Mouse (Mus musculus) embryo, embryonic 9.5 days (tissue): ENCODE measurements around the gene Tmem108.

Experiments
- DNase-seq: peaks from one replicate; pipeline ENCODE4 v3.0.0-alpha.2; 2017; ENCODE audit errors: extremely low spot score

Tmem108 gene

DNA sequence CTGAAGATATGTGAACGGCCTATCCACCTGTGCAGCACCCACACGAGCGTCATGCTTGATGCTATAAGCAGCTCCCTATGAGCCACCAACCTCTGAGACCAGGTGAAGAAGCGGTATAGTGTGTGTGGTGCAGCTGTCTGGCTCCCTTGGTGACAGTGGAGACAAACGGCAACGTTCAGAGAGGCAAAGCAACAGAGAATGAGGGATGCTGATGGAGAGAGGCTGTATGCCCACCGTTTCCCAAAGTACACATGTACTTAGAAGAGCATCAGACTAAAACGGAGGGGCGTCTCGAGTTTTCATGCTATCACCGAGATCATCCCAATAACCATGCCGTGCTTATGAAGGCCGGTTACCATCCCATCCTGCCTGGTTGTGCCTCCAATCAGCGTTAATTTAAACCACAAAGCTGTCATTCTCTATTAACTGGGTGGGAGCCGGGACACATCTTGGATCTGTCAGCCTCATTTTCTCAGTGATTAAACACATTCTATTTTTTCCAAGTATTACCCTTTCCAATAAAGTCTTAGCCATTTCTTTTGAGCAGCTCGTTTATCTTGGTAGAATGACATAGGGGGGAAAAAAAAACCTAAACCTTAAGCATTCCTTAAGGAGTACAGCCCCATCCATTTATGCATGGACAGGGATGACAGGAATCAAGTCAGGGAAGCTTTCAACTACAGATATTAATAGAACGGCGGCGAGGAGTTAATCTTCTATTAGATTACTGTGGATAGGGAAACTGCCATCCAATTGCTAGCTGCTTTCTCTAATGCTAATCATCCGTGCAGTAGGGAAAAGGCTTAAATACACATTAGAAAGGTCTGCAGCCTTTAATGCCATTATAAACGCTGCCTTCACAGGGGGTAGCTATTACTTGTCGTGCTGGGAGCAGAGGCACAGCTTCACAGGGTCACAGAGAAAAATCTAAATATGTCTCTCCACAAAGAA is 214.7 kb downstream of the Tmem108 start:
- no peak for DNase-seq

DNA sequence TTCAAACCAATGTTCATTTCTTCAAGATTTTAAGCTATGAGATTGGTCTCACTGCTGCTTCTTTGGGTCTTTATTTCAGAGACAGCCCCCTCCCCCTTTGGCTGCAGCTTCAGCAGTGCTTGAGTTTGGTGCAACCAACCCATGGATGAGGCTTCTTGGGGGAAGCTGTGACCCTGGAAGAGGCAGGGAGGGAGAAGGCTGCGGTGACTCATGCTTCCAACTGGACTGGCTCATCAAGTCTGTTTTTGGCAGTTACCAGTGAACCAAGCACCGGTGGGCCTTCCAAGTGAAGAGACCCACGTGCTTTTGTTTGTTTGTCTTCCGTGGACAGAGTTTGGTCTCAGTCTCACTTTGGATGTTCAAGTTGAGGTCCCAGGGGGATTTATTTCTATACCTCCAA is 215.9 kb downstream of the Tmem108 start:
- DNase-seq: no peak

DNA sequence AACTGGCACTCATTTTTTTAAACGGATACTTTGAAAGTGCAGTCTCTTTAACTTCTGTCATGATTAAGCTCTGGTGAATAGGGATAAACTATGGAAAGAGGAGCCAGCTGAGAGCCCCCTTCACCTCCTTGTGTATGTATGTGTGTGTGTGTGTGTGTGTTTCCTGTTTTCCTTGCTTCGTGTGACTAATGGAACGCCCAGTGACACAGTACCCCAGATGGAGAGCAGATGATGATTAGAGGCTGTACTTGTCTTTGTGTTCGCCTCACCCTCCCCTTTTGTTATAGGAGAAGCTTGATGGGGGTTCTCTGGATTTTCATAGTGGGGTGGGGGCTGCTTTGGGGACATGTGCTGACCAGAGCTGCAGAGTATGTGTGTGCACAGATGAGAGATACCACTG is 216.4 kb downstream of the Tmem108 start:
- peak; percentile 33 for DNase-seq

DNA sequence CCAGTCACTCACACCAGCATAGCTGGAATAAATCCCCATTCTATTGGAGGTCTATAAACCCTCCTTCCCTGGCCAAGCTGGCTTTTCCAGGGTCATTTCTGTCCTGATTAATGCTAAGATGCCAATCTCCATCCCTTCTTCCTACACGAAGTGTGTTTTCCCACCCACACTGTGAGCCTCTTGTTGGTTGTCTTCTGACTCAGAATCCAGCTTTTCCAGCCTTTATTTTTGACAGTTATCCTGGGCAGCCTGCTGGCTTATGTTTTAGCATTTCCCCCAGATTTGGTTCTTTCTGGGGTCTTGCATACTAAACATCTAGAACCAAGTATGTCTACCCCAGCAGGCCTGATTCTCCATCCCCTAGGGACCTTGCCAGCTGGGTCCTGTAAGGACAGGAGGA is 217.0 kb downstream of the Tmem108 start:
- DNase-seq: no peak

DNA sequence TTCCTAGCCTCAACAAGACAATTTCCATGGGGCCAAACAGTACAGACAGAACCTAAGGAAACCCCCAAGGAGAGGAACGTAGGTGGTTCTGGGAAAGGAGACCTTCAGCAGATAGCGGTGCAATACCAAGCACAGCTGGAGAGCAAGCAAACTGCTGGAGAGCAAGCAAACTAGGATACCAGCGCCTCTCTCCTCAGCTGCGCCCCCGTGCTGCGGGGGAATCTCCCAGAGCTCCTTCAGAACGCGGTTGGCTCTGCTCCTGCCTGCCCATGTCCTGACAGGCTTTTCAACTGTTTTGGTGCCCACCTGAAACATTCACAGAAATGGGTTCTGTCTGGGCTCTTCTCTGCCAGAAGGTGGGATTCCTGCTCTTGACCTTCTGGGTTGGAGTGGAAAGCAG is 221.1 kb downstream of the Tmem108 start:
- DNase-seq: no peak

DNA sequence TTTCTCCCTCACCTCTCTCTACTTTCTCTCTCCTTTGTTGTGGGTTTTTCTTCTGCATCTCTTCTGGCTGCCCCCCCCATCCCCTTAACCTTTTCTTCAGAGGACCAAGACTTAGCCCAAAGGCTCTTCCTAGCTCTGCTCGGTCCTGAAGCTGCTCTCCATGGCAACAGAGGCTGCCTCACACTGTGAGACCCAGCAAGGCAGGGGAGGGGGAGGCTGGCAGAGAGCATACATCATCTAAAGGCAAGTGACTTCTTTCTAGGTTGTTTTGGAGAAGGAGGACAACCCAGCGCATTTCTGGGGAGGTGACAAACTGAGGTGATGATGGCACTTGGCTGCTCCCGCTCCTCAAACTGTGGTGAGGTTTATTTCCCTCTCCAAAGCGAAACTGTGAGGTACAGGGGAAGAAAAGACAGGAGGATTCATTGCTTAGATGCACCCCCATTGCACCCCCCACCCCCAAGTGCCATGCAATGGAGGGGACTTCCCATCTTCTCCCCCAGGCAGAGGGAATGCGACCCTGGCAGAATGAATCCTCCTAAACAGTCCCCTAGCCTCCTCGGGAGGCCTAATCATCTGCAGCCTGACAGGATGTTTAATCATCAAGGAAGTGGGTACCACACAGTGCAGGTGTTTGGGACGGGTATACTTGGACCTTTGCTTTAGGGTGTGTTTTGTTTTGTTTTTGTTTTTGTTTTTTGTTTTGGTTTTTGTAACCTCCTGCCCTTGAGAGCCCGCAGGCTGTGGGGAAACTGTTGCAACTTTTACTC is 223.4 kb downstream of the Tmem108 start:
- no peak for DNase-seq

DNA sequence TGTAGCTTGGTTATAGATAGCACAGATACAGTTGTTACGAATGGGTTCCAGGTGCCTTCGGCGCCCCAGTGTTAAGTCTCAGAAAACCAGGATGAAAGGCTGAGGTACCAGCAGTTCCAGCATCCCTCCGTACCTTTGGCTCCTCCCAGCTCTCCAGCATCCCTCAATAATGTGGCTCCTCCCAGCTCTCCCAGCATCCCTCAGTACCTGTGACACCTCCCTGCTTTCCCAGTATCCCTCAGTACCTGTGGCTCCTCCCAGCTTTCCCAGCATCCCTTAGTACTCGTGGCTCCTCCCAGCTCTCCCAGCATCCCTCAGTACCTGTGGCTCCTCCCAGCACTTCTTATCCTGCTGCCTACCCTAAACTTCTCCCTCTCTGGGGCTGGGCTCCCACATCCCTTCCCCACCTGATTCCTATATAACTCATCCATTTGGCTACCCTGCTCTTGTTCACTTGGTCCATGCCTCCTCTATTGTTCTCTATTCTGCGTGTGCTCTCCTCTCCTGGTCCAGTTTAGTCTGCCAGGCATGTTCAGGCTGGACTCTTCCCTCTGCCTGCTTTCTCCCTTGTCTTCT is 225.5 kb downstream of the Tmem108 start:
- no peak for DNase-seq

DNA sequence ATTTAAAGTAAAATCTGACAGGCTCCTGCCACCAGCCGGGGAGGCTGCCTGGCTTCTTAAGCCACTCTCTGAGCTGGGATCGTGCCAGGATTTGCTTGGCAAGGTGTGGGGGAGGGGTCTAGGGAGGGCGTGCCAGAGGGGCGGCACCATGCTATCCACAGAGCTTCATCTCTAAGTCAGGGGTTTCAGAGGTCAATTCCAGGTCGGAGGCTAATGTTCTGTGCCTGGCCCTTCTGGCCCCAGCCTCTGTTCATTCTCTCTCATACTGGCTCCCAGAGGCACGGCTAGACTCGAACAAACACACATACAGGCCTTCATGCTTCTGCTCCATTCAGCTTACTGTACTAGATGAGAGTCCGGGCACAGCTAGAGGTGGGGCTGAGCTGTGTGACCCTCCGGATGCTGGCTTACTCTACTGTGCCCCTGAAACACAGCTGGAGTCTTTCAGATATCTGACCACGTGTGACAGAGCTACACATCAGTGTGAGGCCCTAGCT is 236.5 kb downstream of the Tmem108 start:
- peak; percentile 75 for DNase-seq

DNA sequence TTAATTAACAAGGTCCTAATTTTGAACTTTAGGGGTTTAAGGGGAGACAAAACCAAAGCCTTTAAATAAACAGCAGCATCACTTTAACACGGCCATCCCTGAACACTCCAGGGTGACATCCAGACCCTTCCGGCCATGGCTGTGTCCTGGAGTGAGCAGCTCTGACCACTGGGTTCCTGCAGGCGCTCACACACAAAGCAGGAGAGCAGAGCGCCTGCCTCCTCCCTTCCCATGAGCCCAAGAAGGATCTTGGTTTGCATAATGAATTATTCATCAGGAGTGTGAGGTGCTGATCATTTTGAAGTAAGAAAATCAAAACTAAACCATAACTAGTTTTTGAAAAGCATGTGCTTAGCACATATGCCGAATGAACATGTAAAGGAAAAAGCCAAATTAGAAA is 237.0 kb downstream of the Tmem108 start:
- peak; percentile 54 for DNase-seq

DNA sequence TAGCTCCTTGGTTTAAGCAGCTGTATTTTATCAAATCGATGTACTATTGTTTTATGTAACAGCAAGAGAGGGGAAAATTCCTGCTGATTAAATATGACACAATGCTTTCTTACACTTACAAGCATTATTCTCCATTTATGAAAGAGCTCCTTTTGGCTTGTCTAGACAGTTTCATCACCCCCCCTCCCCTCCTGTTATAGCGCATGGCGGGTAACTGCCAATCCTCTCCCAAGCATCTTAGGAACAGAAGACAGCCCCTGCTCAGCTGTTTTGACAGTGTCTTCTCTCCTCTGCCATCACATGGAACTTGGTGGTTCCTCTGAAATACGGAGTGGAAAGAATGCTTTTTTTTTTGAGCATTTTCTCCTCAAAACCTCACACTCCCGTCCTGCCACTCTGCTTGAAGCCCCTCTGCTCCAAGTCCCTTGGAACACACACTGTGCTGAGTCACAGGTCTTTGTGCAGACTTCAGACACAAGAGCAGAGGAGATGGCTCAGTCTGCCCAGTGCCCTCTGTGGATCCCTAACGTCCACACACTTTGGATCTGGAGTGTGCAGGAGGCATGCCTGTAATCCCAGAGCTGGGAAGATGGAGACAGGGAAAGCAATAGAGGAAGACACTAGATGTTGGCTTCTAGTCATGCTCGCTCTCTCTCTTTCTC is 237.8 kb downstream of the Tmem108 start:
- peak; percentile 13 for DNase-seq

DNA sequence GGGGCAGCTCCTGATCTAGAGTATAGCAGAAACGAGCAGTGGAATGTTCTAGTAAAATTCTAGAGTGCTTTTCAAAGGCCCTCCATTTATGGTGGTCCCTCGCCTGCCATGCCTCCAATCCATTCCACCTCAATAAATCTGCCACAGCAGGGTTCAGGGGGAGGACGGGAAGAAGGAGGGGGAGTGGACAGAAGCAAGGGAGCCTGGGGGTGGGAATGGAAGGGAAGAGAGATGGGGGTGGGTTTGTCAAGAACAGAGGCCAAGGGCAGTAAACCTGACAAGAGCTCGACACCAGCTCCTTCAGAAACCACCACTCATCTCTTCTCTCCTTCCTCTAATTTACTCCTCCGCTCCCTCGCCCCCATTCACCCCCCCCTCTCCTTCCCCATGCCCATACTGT is 238.6 kb downstream of the Tmem108 start:
- DNase-seq: peak; percentile 14

DNA sequence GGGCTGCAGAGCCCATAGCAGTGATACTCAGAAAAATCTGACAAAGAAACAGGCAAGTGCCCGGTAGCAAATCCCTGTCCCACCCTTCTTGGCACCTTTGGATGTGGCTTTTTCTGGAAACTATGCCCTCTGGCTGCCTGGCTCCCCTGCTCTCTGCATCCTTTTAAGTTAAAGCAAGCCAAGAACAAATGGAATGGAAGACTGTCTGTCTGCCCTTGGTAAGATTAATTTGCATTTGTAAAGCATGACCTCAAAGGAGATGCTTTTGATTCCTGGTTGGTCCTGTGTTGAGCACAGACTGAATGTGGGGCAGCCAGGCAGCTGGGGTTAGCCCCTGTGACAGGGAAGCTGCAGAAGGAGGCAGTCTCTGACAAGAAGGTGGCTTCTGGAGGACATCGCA is 247.8 kb downstream of the Tmem108 start:
- no peak for DNase-seq

DNA sequence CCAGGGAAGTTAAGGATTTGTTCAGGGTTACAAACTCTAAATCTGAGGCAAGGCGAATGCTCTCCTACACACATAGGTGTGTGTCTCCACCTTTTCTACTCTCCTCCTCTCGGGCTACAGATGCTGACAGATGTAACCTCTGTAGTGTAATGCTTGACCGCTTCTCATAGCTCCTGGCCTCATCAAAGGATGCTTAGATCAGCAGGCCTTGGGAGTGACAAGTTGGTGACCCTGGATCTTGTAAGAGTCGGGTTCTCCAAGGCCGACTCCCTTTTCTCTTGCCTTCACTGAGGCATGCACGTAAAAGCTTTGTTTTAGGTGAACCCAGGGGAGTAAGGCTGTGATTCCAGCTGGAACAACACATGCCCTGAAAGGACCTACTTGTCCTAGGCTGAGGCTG is 249.4 kb downstream of the Tmem108 start:
- DNase-seq: no peak

DNA sequence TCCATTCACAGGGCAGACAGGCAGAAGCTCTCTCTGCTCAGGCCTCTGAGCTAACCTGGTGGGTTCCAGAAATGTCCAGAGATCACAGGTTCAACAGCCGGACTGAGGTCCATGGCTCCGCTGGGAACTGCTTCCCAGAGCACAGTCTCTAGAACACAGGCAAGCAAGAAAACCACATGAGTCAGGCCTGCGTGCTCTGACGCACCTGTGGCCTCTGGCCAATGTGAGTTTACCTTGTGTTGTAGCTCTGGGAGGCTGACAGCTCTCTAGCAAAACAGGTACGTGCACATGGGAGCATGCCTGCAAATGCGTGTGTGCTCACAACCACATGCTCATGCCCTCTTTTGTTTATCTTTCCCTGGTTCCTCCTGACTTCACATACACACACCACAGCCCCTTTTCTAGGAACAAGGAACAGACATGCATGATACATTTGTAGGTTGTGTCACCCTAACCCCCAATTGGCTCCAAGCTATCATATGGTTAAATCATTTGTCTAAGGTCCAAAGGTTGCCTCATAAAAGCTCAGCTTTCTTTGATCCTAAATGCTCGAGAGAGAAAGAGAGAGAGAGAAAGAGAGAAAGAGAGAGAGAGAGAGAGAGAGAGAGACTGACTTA is 254.6 kb downstream of the Tmem108 start:
- no peak for DNase-seq

DNA sequence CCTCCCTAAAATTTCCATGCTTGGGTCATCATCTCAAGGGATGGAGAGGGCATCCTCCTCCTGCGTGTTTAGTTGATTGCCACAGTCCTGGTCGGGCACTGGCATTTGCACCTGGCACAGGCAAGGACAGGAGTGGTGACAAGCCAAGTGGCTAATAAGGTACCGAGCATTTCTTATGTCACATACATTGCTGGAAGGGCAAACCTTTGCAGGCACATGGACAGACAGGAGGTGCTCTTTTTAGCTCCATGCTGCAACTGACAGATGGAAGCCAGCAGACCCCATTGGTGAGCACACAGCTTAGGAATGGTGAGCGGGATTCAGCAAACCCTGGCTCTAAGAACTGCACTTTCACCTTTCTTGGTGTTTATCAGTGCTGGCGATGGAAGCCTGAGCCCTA is 256.6 kb downstream of the Tmem108 start:
- DNase-seq: no peak

DNA sequence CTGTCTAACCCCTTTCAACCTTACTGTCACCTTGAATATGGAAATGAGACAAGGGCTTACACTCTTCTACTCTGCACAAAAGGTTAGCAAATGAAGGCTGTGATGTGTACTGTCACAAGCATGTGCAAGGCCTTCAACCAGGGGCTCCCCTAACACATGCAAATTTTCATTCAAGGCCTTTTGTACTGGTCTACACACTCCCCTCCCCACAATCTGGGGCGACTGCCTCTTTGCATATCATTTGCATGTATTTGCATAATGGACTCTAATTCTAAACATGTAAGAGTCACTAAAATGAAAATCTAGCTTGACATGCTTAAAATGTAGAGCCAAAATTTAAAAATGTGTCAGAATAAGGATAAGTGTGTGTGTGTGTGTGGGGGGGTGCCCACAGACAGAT is 257.0 kb downstream of the Tmem108 start:
- DNase-seq: no peak

DNA sequence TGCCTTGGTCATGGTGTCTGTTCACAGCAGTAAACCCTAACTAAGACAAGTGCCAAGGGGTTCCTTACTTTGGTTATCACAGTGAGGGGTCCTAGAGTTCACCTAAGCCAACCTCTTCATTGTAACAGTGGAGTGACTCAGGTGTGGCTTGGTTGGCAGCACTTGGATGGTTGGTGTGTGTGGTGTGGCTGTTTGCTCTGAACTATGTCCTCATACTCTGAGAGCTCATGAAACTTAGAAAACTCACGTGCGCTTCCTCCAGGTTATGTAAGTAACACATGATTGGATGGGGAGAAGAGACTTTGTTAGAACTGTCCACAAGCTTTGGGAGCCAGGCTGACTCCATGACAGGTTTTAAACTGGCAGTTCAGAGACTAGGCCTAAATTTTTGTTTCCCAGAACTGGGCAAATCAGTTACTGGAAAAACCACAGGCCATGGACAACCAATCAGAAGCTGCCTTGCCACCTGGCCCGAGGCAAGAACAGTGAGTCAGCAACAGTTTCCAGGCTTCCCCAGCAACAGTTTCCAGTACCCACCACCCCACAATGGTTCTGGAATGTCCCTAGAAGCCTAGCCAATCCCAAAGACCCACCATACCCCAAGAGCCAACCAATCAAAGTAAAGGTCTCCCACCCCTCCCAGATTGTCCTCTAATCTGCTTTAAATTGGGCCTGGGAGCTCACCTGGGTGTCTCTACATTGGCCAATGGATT is 257.9 kb downstream of the Tmem108 start:
- no peak for DNase-seq

DNA sequence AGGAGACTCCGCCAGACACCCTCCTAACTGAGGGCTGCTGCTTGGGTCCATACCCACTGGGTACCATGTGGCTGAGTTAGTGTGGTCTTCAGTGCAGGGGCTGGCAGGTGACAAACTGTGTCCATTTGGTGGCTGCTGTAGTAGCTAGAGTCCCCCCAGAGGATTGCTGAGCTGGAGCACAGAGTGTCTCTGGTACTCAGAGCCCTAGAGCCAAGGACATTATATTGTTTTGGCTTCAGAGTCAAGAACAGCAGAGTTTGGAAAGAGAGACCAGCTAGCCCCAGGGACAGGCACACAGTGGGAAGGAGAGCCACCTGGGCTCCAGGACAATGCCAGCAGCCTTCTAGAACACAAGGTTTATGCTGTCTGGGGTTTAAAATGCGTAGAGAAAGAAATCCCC is 259.0 kb downstream of the Tmem108 start:
- no peak for DNase-seq

DNA sequence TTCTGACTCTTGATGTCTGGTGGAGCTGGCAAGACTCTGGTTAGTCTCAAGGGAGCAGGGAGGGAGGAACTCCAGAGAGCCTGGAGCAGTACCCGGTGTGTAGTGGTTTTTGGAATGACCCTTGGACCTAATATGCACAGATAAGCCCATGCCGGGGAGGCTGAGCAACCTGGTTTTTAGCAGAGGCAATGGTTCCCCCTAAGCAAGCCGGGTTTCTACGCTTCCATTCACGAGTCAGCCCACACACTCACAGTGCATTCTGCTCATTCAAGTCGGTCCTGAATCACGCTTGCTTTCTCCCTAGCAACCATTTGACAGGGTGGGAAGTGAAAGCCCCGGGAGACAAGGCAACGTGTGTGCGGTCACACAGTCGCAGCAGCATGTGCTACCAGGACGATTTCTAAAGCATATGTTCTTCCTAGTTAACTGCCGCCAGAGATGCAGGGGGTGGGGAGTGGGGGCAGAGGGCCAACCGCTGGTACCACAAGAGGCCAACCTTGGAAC is 259.7 kb downstream of the Tmem108 start:
- peak; percentile 55 for DNase-seq

DNA sequence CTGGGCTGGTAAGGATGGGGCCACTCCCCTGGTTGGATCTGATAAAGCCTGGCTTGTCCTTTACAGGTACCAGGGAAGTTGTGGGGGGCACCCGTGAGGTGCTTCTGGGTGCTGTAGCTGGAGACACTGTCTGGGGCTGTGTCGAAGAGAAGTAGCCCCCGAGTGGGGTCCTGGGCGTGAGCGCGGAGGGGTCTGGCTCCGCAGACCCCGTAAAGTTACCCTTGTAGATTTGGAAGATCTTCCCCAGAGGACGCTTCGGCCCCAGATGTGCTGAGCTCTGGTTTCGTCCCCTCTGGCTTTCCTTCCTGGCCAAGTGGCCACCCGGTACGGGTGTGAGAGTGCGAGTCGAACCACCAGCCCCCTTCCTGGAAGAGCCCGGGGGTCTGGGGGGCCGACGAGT is 262.3 kb downstream of the Tmem108 start:
- DNase-seq: no peak

DNA sequence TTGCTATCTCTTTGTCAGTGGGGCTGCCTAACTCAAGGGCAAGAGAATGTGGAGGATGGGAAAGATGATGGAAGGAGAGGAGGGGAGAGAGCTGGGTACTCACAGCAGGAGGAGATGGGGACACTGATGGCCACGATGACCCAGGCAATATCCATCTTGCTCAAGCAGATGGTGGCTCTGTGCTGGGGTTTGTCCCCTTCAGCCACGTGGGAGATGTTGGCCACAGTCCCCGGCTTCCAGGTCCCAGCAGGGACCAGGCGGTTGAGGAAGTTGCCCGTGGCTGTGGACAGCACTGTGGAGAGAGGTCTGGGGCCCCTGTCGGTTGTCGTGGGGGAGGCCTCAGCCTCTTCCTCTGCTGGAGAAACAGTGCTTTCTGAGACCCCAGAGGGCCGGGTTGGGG is 262.9 kb downstream of the Tmem108 start:
- no peak for DNase-seq
